Mouse (Mus musculus) midbrain, postnatal 0 days (tissue): ENCODE data around the gene Man1a. TPM values are rescaled to one million over a fixed set of nuclear protein-coding genes. Genes with fewer than 3 reads are reported as not detected.

ENCODE experiments used
- ATAC-seq: fragments of 200-750 bp; cut with Nextera tagmentation; 2 replicates; pipeline ENCODE4 v1.8.0; 2017; ENCODE audit warnings: moderate number of reproducible peaks, mild to moderate bottlenecking, moderate TSS enrichment, moderate library complexity; ENCODE audit not compliant: low FRiP score
- DNase-seq: peaks from one replicate; pipeline ENCODE4 v3.0.0-alpha.2; 2015; ENCODE audit warnings: low spot score
- H3K27ac ChIP-seq: fragments of 300-500 bp; sonication (generic); 2 replicates; pipeline ENCODE4 v1.5.1; 2014; ENCODE audit warnings: low read depth, mild to moderate bottlenecking, low read length, mixed read lengths
- H3K27me3 ChIP-seq: fragments of 300-500 bp; sonication (generic); 2 replicates; pipeline ENCODE4 v1.6.1; 2014; ENCODE audit warnings: low read length, control low read depth, mixed read lengths; ENCODE audit not compliant: insufficient read depth
- H3K36me3 ChIP-seq: fragments of 300-500 bp; sonication (generic); 2 replicates; pipeline ENCODE4 v1.6.1; 2014; ENCODE audit warnings: low read length, control low read depth, mixed read lengths; ENCODE audit not compliant: insufficient read depth
- H3K4me1 ChIP-seq: fragments of 300-500 bp; sonication (generic); 2 replicates; pipeline ENCODE4 v1.6.1; 2014; ENCODE audit warnings: mild to moderate bottlenecking, control low read depth, antibody characterized with exemption, low read length, mixed read lengths; ENCODE audit not compliant: insufficient read depth
- H3K4me2 ChIP-seq: fragments of 300-500 bp; sonication (generic); 2 replicates; pipeline ENCODE4 v1.6.1; 2014; ENCODE audit warnings: low read depth, mild to moderate bottlenecking, low read length, mixed read lengths; ENCODE audit not compliant: poor library complexity, severe bottlenecking
- H3K4me3 ChIP-seq: fragments of 300-500 bp; sonication (generic); 2 replicates; pipeline ENCODE4 v1.5.1; 2014; ENCODE audit warnings: low read depth, mild to moderate bottlenecking, low read length, moderate library complexity
- H3K9ac ChIP-seq: fragments of 300-500 bp; sonication (generic); replicated peaks from 2 replicates; pipeline ENCODE4 v1.6.1; 2014; ENCODE audit warnings: mild to moderate bottlenecking, low read length, moderate library complexity, mixed read lengths; ENCODE audit not compliant: poor library complexity, severe bottlenecking
- H3K9me3 ChIP-seq: fragments of 300-500 bp; sonication (generic); 2 replicates; pipeline ENCODE4 v1.6.1; 2016; ENCODE audit warnings: low read length, control low read depth
- CTCF ChIP-seq: IDR thresholded peaks from 2 replicates; pipeline ENCODE4 v1.5.1; 2016; ENCODE audit warnings: antibody characterized with exemption, mild to moderate bottlenecking
- WGBS: fragments of 180-500 bp; shearing (Covaris S2); extraction: QIAGEN DNeasy Blood & Tissue Kit; methylation state at CpG from one replicate; pipeline ENCODE4 v1.1.7; 2014; 5-methylcytosine and 5-hydroxymethylcytosine counted together
- polyA plus RNA-seq: library from polyadenylated mRNA; unstranded; fragments of >200 nt; fragmentation: Nextera tagmentation; extraction: Ambion mirVana; gene quantifications from 2 replicates; pipeline ENCODE4 v1.2.1, GENCODE M21; 2015
- total RNA-seq: library from RNA; depleted of rRNA; stranded (reverse); fragments of >200 nt; gene quantifications from 2 replicates; pipeline ENCODE4 v1.2.3, GENCODE M21; 2014

The Man1a gene
- total and polyA plus RNA-seq, 2 experiments from 2014 or later: 4.2 to 19.3 TPM

DNA sequence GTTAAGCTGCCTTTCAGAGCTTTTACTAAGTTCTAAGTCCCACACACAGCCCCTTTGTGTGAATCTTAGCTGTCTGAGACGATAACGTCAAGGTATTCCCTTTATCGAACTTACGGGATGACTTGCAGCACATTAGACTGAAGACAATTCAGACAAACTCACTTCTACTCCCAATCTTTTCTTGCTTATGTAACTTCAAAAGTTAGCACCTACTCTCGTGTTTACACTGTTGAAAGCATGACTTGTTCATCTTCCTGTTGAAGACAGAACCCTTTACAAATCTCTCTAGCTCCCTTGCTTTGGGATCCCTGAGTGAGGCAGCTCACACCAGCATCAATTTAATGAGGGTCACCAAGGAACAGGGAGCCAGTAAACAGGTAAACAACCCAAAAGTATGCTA is 5.9 kb downstream of the Man1a start:
- Histone ChIP-seq H3K4me2 (peak overlapping the region; percentile 28), H3K27me3 (0 out of 2 replicates have a peak, but pooled peaks cover 3% of the 10 kb centered on the region), H3K4me3 (no peak overlapping the region), H3K9ac (no peak overlapping the region), H3K9me3 (no peaks in the 10 kb centered on the region), H3K36me3 (no peaks in the 10 kb centered on the region), H3K27ac (no peak overlapping the region), H3K4me1 (no peaks in the 10 kb centered on the region)
- no peak for TF ChIP-seq CTCF
- DNase-seq (no peak), ATAC-seq (no peak)
- WGBS: 73% methylated on average over 5 of the region's 5 CpGs

DNA sequence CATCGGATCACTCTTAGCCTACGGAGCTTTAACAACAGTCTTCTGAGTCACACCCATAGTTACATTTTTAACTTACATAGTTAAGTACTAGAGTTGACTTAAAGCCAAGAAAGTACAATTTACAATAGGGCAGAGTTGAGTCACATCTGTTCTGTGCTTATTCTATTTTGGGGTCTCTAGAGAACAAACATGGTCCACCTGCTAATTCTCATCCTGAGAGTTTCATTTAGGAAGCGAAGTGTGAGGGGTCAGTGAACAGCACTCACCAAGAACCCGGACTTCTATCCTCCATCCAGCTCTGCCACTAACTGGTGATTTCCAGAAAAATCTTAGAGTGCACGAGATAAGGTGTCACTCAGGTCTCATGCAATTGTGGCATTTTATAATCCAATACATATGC is 7.0 kb downstream of the Man1a start:
- no peaks in the 10 kb centered on the region for H3K4me1 ChIP-seq
- H3K9me3 ChIP-seq: no peaks in the 10 kb centered on the region
- H3K9ac ChIP-seq: no peak overlapping the region
- H3K4me2 ChIP-seq: no peak overlapping the region
- no peak overlapping the region for H3K4me3 ChIP-seq
- no peaks in the 10 kb centered on the region for H3K36me3 ChIP-seq
- ATAC-seq (no peak), DNase-seq (no peak)
- no peak overlapping the region for H3K27ac ChIP-seq
- no peak for TF ChIP-seq CTCF
- 96% methylated on average over 5 of the region's 5 CpGs for WGBS
- H3K27me3 ChIP-seq: 0 out of 2 replicates have a peak, but pooled peaks cover 3% of the 10 kb centered on the region

DNA sequence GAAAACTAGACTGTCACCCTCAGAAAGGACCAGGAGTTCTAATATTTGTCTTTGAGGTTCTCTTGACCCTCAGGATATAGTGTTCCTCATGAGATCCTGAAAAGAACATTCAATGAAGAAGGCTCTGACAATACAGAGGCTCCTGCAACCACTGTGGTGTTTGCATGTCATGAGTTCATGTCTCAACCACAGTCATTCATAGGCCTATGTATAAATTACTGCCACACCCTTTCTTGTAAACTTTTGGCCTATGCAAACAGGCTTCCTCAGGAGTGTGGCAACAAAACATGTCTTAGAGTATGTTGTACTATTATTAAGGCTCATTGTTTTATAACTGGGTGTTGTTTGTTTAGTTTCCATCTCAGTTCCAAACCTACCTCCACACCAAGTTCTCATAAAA is 9.7 kb downstream of the Man1a start:
- H3K27ac ChIP-seq: no peak overlapping the region
- H3K27me3 ChIP-seq: no peaks in the 10 kb centered on the region
- no peaks in the 10 kb centered on the region for H3K4me1 ChIP-seq
- no peak overlapping the region for H3K4me2 ChIP-seq
- H3K36me3 ChIP-seq: no peaks in the 10 kb centered on the region
- ATAC-seq (no peak), DNase-seq (no peak)
- H3K9me3 ChIP-seq: no peaks in the 10 kb centered on the region
- no peak for TF ChIP-seq CTCF
- H3K9ac ChIP-seq: no peak overlapping the region
- no peak overlapping the region for H3K4me3 ChIP-seq

DNA sequence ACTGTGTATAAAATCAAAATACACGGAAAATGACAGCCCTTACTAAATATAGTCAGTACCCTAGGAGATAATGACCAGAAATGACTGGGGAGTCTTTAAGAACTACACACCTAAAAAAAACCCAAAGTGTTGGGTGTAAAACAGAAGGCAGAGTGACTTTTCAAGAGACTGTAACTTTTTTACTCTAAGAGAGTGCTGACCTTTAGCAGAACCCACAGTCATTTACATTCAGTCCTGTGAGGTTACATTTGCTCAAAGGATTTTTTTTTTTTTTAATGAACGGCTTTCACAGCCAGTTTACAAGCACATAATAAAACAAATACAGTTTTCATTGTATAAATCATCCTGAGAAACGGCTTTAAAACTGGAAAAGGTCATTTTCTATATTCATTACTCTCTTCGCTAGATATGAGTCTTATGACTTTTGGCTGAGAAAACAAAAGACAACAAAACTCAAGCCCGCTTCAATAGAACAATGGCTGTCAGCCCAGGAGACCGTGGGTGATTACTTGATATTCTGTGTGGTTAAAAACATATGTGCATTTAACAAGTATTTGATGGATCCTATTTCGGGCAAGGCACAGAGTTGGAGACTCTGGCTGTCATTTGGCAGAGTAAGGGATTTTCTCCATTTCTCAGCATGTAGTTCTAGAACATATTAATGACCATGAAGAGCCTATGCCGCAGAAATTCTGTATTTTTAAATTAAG is 12.7 kb downstream of the Man1a start:
- H3K27me3 ChIP-seq: no peaks in the 10 kb centered on the region
- H3K27ac ChIP-seq: no peak overlapping the region
- 66% methylated on average over 8 of the region's 8 CpGs for WGBS
- no peak for ATAC-seq
- no peak overlapping the region for H3K9ac ChIP-seq
- no peaks in the 10 kb centered on the region for H3K36me3 ChIP-seq
- H3K4me3 ChIP-seq: no peak overlapping the region
- no peak for TF ChIP-seq CTCF
- no peak for DNase-seq
- H3K9me3 ChIP-seq: no peaks in the 10 kb centered on the region
- no peaks in the 10 kb centered on the region for H3K4me1 ChIP-seq
- H3K4me2 ChIP-seq: no peak overlapping the region

DNA sequence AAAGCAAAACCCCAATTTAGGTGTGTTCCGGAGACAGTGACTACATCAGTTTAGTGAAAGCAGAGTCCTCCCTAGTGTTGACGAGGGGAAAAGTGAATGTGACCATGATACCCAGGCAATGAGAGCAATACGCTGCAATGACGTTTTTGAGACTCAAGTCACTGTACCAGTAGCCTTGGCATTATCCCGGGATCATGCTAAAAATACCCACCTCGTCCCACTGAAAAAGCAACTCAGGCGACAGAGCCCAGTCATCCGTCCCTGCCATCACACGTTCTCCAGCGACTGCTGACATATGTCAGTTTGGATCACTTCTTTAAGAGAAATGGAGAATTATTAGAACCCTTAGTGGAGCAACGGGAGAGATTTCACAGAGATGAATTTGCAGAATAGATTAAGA is 13.6 kb downstream of the Man1a start:
- Histone ChIP-seq H3K27me3 (no peaks in the 10 kb centered on the region), H3K36me3 (no peaks in the 10 kb centered on the region), H3K4me3 (no peak overlapping the region), H3K4me2 (no peak overlapping the region), H3K4me1 (no peaks in the 10 kb centered on the region), H3K9me3 (no peaks in the 10 kb centered on the region), H3K9ac (no peak overlapping the region), H3K27ac (no peak overlapping the region)
- WGBS: 85% methylated on average over 11 of the region's 11 CpGs
- ATAC-seq (no peak), DNase-seq (no peak)
- TF ChIP-seq CTCF: no peak

DNA sequence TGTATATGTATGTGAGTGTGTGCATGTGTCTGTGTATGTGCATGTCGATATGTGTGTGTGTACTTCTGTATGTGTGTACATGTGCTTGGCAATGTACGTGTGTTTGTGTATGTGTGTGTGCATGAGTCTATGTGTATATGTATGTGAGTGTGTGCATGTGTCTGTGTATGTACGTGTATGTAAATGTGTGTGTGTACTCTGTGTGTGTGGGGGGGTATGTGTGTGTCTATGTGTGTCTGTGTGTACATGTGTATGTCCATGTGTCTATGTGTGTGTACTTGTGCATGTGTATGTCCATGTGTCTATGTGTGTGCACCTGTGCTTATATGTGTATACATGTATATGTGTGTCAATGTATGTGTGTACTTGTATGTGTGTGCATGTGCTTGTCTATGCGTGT is 15.2 kb downstream of the Man1a start:
- Histone ChIP-seq H3K4me1 (no peaks in the 10 kb centered on the region), H3K27me3 (no peaks in the 10 kb centered on the region), H3K9me3 (no peaks in the 10 kb centered on the region), H3K27ac (no peak overlapping the region), H3K4me2 (no peak overlapping the region), H3K36me3 (no peaks in the 10 kb centered on the region), H3K4me3 (no peak overlapping the region), H3K9ac (no peak overlapping the region)
- WGBS: 97% methylated on average over 4 of the region's 4 CpGs
- DNase-seq: no peak
- no peak; the same call in 1 of the 2 replicates for ATAC-seq
- no peak for TF ChIP-seq CTCF
